Mouse (Mus musculus) limb, embryonic 11.5 days (tissue): Measurements from ENCODE around the gene Bean1. TPM values are rescaled to one million over a fixed set of nuclear protein-coding genes. Genes with fewer than 3 reads are reported as not detected.
"Not testable (repeated sequence)": the region's sequence is repeated elsewhere in the genome, so short reads cannot be mapped to it uniquely, and the experiment has no call there.

Source experiments
- ATAC-seq: fragments of 200-750 bp; cut with Nextera tagmentation; 2 replicates; pipeline ENCODE4 v1.8.0; 2017; ENCODE audit warnings: low read depth; ENCODE audit not compliant: insufficient number of reproducible peaks, low FRiP score, low TSS enrichment
- DNase-seq: peaks from one replicate; pipeline ENCODE4 v3.0.0-alpha.2; 2015; ENCODE audit warnings: low spot score
- H3K27ac ChIP-seq: fragments of 300-500 bp; sonication (generic); replicated peaks from 2 replicates; pipeline ENCODE4 v1.5.1; 2014; ENCODE audit warnings: low read depth, mild to moderate bottlenecking, low read length
- H3K27me3 ChIP-seq: fragments of 300-500 bp; sonication (generic); 2 replicates; pipeline ENCODE4 v1.6.1; 2014; ENCODE audit warnings: mild to moderate bottlenecking, low read length, mixed read lengths; ENCODE audit not compliant: control insufficient read depth, insufficient read depth
- H3K36me3 ChIP-seq: fragments of 300-500 bp; sonication (generic); 2 replicates; pipeline ENCODE4 v1.6.1; 2014; ENCODE audit warnings: mild to moderate bottlenecking, low read length, moderate library complexity, mixed read lengths; ENCODE audit not compliant: control insufficient read depth, insufficient read depth
- H3K4me1 ChIP-seq: fragments of 300-500 bp; sonication (generic); 2 replicates; pipeline ENCODE4 v1.6.1; 2014; ENCODE audit warnings: low read length, mixed read lengths; ENCODE audit not compliant: control insufficient read depth, insufficient read depth
- H3K4me2 ChIP-seq: fragments of 300-500 bp; sonication (generic); 2 replicates; pipeline ENCODE4 v1.6.1; 2014; ENCODE audit warnings: low read depth, mild to moderate bottlenecking, moderate library complexity; ENCODE audit not compliant: severe bottlenecking
- H3K4me3 ChIP-seq: fragments of 300-500 bp; sonication (generic); 2 replicates; pipeline ENCODE4 v1.5.1; 2014; ENCODE audit warnings: low read depth, low read length
- H3K9ac ChIP-seq: fragments of 300-500 bp; sonication (generic); 2 replicates; pipeline ENCODE4 v1.6.1; 2014; ENCODE audit warnings: mild to moderate bottlenecking, low read length
- H3K9me3 ChIP-seq: fragments of 300-500 bp; sonication (generic); 2 replicates; pipeline ENCODE4 v1.6.1; 2016; ENCODE audit warnings: low read length; ENCODE audit not compliant: control insufficient read depth
- WGBS: fragments of 180-500 bp; shearing (Covaris S2); extraction: QIAGEN DNeasy Blood & Tissue Kit; methylation state at CpG from one replicate; pipeline ENCODE4 v1.1.7; 2014; 5-methylcytosine and 5-hydroxymethylcytosine counted together
- polyA plus RNA-seq: library from polyadenylated mRNA; unstranded; fragments of >200 nt; fragmentation: Nextera tagmentation; extraction: Ambion mirVana; gene quantifications from 2 replicates; pipeline ENCODE4 v1.2.1, GENCODE M21; 2014

Gene Bean1
- polyA plus RNA-seq, 1 experiment from 2014 or later: 0.33 TPM

DNA sequence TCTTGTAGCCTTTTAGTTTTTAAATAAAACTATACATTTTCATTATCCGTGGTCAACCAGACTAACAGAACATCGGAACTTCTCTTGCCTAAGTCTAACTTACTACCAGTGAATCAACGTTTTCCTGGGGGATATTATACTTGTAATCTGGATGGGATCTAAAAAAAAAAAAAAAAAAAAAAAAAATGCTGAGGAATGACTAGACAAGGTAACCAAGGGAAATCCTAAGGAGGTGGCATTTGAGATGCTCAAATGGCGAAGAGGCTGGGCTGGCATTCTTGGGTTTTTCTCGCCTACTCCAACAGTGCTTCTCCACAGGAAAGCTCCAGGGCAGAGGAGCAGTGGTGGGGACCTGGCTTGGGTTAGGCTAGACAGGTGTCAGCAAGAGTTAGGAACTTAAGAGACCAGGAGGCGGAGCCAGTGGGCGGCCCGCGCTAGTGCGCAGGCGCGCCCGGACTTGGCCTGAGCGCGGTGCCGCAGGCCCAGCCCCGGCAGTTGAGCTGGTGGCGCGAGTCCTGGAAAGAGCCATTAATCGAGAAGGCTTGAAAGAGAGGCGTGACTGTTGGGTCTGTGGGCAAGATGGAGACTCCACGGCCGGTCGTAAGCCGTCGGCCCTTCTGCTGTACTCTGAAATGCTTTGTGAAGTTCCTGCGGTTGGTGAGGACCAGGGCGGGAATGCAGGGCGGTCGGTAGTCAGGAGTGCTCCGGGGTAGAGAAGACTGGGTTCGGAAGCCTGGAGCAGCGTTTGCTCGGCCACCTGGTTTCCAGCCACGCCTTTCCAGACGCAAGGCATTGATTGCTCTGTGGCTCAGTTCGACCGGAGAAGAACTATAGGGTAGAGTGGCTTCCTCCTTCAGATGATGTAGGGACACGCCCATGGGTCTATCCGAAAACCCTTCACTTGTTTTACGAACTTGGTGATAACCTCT lies 80.5 kb downstream of the Bean1 start, which contains the start of gene Cklf:
TSS of gene Cklf (plus strand) at position 423 of the 929 bp plus-strand sequence.
- Histone ChIP-seq H3K9ac (peak within 1 kb of the TSS; percentile 62), H3K27ac (peak within 1 kb of the TSS; percentile 84), H3K36me3 (no peaks in the 10 kb centered on the region), H3K9me3 (no peaks in the 10 kb centered on the region), H3K4me3 (peak within 1 kb of the TSS; percentile 59), H3K27me3 (no peaks in the 10 kb centered on the region), H3K4me2 (peak within 1 kb of the TSS; percentile 79), H3K4me1 (0 out of 2 replicates have a peak, but pooled peaks cover 4% of the 10 kb centered on the region)
- 4% methylated on average over 41 of the region's 41 CpGs for WGBS
- ATAC-seq (peak; percentile 90), DNase-seq (peak; percentile 90)

DNA sequence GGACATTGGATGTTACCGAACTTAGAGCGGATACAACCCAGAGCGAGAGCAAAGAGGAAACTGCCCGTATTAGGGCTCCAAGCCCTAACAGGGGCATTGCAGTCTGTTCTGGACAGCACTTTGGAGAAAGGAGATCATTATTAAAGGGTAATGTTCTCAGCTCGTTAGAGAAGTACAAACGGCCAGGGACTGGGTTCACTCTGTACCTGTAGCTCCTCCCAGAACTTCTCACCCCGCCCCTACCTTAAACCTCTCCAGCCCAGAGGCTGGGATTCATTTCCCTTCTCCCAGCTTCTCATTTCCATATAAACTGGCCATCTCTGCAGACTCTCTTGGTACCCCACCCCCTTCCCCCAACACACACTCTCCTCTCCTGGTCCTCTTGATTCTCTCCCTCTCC lies 81.2 kb downstream of the Bean1 start:
- peak; percentile 49 for ATAC-seq
- H3K9ac ChIP-seq: peak overlapping the region; percentile 44; the same call in 1 of the 2 replicates
- 0 out of 2 replicates have a peak, but pooled peaks cover 4% of the 10 kb centered on the region for H3K4me1 ChIP-seq
- H3K27me3 ChIP-seq: no peaks in the 10 kb centered on the region
- no peak overlapping the region for H3K27ac ChIP-seq
- DNase-seq: peak; percentile 48
- 0% methylated on average over 7 of the region's 7 CpGs for WGBS
- peak overlapping the region; percentile 59 for H3K4me3 ChIP-seq
- H3K36me3 ChIP-seq: no peaks in the 10 kb centered on the region
- H3K4me2 ChIP-seq: peak overlapping the region; percentile 79
- no peaks in the 10 kb centered on the region for H3K9me3 ChIP-seq

DNA sequence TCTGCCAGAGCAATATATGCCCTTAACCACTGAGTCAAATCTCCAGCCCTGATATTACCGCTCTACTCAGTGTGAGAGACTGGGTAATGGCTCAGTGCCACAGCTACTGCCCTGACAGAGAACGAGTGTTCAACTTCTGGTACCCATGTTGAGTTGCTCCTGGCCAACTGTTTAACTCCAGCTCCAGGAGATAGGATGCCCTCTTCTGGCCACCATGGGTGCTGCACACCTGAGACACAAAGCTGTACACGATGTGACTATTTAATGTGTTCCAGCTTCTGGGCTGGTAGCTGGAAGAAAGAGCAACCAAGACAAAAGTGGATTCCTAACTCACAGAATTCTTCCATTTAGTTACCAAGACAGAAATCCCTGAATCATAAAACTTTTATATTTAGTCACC lies 82.8 kb downstream of the Bean1 start:
- ATAC-seq: no peak
- WGBS: 91% methylated on average over 3 of the region's 3 CpGs
- no peak overlapping the region for H3K27ac ChIP-seq
- H3K4me2 ChIP-seq: no peak overlapping the region
- no peak for DNase-seq
- no peak overlapping the region for H3K4me3 ChIP-seq
- H3K4me1 ChIP-seq: no peaks in the 10 kb centered on the region
- H3K27me3 ChIP-seq: no peaks in the 10 kb centered on the region
- peaks cover 2% of the 10 kb centered on the region; the same call in 1 of the 2 replicates for H3K36me3 ChIP-seq
- H3K9me3 ChIP-seq: no peaks in the 10 kb centered on the region
- H3K9ac ChIP-seq: no peak overlapping the region

DNA sequence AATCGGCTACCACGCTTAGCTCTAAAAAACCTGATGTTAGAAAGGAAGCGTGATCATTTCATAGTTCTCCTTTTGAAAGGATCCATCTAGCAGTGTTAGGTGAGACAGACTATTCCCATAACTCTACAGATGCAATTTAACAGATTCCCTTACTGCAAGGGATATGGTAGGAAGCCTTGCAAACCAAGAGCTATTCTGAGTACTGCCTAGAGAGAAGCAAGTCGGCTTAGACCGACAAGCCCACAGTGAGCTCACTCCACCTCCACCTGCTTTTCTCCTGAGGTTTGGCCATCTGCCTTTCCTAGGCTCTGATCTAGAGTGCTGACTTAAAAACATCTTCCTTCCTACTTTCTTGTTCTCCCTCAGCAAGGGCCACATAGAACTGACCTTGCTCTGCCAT lies 91.6 kb downstream of the Bean1 start:
- DNase-seq, H3K27me3 ChIP-seq, H3K4me1 ChIP-seq, H3K27ac ChIP-seq, H3K4me3 ChIP-seq, H3K4me2 ChIP-seq, H3K9ac ChIP-seq, ATAC-seq, H3K9me3 ChIP-seq: not testable (repeated sequence)
- peaks cover 18% of the 10 kb centered on the region for H3K36me3 ChIP-seq
- 96% methylated on average over 5 of the region's 5 CpGs for WGBS

DNA sequence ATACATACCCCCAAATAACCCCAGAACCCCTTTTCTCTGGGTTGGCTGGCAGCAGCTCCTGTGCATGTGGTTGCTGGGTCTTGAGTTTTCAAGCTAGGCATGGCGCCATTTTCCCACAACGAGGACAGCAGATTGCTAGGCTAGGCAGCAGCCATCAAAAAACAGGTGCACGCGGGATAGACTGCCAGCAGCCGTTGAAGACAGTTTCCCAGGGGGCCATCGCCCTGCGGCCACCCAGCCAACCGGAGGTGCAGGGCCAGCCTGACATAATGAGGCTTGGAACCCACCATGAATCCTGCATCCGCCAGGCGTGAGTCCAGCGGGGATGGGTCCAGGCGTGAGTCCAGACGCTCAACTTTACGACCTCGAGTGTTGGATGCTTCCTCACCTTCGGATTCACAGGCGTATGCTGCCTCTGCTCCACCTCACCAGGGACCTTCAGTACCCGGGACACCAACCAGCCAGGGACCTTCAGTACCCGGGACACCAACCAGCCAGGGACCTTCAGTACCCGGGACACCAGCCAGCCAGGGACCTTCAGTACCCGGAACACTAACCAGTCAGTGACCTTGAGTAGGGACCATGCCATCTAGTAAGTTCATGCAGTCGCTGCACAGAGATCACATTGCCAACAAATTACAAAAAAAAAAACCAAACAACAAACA lies 94.2 kb downstream of the Bean1 start:
- 94% methylated on average over 22 of the region's 22 CpGs for WGBS
- not testable (repeated sequence) for DNase-seq, H3K4me1 ChIP-seq, H3K36me3 ChIP-seq, H3K27ac ChIP-seq, H3K9ac ChIP-seq, H3K4me3 ChIP-seq, H3K9me3 ChIP-seq, H3K4me2 ChIP-seq, ATAC-seq, H3K27me3 ChIP-seq

DNA sequence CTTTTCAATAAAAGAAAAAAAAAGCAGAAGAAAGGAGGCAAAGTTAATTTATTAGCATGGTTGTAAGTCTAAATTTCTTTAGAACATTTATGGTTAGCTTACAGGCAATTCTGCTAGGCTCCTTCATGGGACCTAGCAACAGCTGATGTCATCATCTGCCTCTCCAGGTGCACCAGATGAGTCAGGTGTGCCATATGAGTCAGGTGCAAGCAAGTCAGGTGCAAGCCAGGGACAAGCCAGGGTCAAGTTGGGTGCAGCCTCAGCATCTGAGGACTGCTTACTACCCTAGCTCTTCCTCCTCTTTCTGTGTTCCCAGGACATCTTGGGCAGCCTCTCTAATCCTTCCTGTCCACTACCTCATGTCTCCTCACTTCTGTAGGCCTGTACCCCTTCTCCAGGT lies 98.1 kb downstream of the Bean1 start:
- no peak overlapping the region for H3K4me3 ChIP-seq
- ATAC-seq: no peak
- H3K9me3 ChIP-seq: no peaks in the 10 kb centered on the region
- H3K4me2 ChIP-seq: no peak overlapping the region
- H3K27ac ChIP-seq: no peak overlapping the region
- H3K9ac ChIP-seq: no peak overlapping the region
- H3K27me3 ChIP-seq: no peaks in the 10 kb centered on the region
- peaks cover 8% of the 10 kb centered on the region; the same call in 1 of the 2 replicates for H3K36me3 ChIP-seq
- no peaks in the 10 kb centered on the region for H3K4me1 ChIP-seq
- DNase-seq: no peak

Other genes with a start within 250 kb of the Bean1 start
- 22.4 and 24.0 TPM in 2 replicates for gene Cdh5, start 68.8 kb upstream of the Bean1 start, polyA plus RNA-seq
- gene Tk2, start 78.1 kb downstream of the Bean1 start, polyA plus RNA-seq: 22.5 and 26.0 TPM in 2 replicates
- 36.7 and 40.5 TPM in 2 replicates for gene Cklf, start 80.4 kb downstream of the Bean1 start, polyA plus RNA-seq
- not detected in 2 replicates for gene Cmtm2a, start 122.7 kb downstream of the Bean1 start, polyA plus RNA-seq
- gene Gm45711, start 139.6 kb downstream of the Bean1 start, polyA plus RNA-seq: not detected in 2 replicates
- not detected in 2 replicates for gene Cmtm1, start 139.7 kb downstream of the Bean1 start, polyA plus RNA-seq
- not detected in 2 replicates for gene Gm11020, start 151.1 kb downstream of the Bean1 start, polyA plus RNA-seq
- gene Cmtm2b, start 151.8 kb downstream of the Bean1 start, polyA plus RNA-seq: not detected in 2 replicates
- gene Cmtm3, start 169.0 kb downstream of the Bean1 start, polyA plus RNA-seq: 73.4 and 75.8 TPM in 2 replicates
- gene Cmtm4, start 225.4 kb downstream of the Bean1 start, polyA plus RNA-seq: 2.9 and 4.1 TPM in 2 replicates